Mouse (Mus musculus) kidney, embryonic 16.5 days (tissue): ENCODE measurements around the gene Cemip. TPM values are rescaled to one million over a fixed set of nuclear protein-coding genes. Genes with fewer than 3 reads are reported as not detected.

Source experiments
- ATAC-seq: fragments of 200-750 bp; cut with Nextera tagmentation; 2 replicates; pipeline ENCODE4 v1.8.0; 2017; ENCODE audit warnings: moderate TSS enrichment; ENCODE audit not compliant: low FRiP score, low TSS enrichment
- H3K27ac ChIP-seq: fragments of 300-500 bp; sonication (generic); 2 replicates; pipeline ENCODE4 v1.5.1; 2014; ENCODE audit warnings: low read length
- H3K27me3 ChIP-seq: fragments of 300-500 bp; sonication (generic); 2 replicates; pipeline ENCODE4 v1.6.1; 2014; ENCODE audit warnings: low read length, control low read depth, mixed read lengths; ENCODE audit not compliant: insufficient read depth
- H3K36me3 ChIP-seq: fragments of 300-500 bp; sonication (generic); 2 replicates; pipeline ENCODE4 v1.6.1; 2014; ENCODE audit warnings: low read length, control low read depth, mixed read lengths; ENCODE audit not compliant: insufficient read depth
- H3K4me1 ChIP-seq: fragments of 300-500 bp; sonication (generic); 2 replicates; pipeline ENCODE4 v1.6.1; 2014; ENCODE audit warnings: low read length, control low read depth, mixed read lengths; ENCODE audit not compliant: insufficient read depth
- H3K4me2 ChIP-seq: fragments of 300-500 bp; sonication (generic); replicated peaks from 2 replicates; pipeline ENCODE4 v1.6.1; 2014; ENCODE audit warnings: low read depth, low read length
- H3K4me3 ChIP-seq: fragments of 300-500 bp; sonication (generic); 2 replicates; pipeline ENCODE4 v1.5.1; 2014; ENCODE audit warnings: mild to moderate bottlenecking, low read length
- H3K9ac ChIP-seq: fragments of 300-500 bp; sonication (generic); replicated peaks from 2 replicates; pipeline ENCODE4 v1.6.1; 2014; ENCODE audit warnings: low read length
- H3K9me3 ChIP-seq: fragments of 300-500 bp; sonication (generic); 2 replicates; pipeline ENCODE4 v1.6.1; 2016; ENCODE audit warnings: low read length, control low read depth
- WGBS: fragments of 180-500 bp; shearing (Covaris S2); extraction: QIAGEN DNeasy Blood & Tissue Kit; methylation state at CpG from one replicate; pipeline ENCODE4 v1.1.7; 2014; 5-methylcytosine and 5-hydroxymethylcytosine counted together
- polyA plus RNA-seq: library from polyadenylated mRNA; unstranded; fragments of >200 nt; fragmentation: Nextera tagmentation; extraction: Ambion mirVana; gene quantifications from 2 replicates; pipeline ENCODE4 v1.2.1, GENCODE M21; 2015

Gene Cemip
- polyA plus RNA-seq, 1 experiment from 2014 or later = 0.26 TPM

GRCm38 (mm10) chr7:84039856-84040522 is 46.3 kb downstream of the Cemip start:
- Histone ChIP-seq H3K4me3 (no peak overlapping the region), H3K9me3 (no peaks in the 10 kb centered on the region), H3K27ac (no peak overlapping the region), H3K9ac (no peak overlapping the region), H3K4me1 (peaks cover 5% of the 10 kb centered on the region; the same call in 1 of the 2 replicates), H3K27me3 (no peaks in the 10 kb centered on the region), H3K36me3 (no peaks in the 10 kb centered on the region), H3K4me2 (no peak overlapping the region)
- WGBS = 40% methylated on average over 8 of the region's 8 CpGs
- ATAC-seq = peak; percentile 42; the same call in 1 of the 2 replicates

- Histone ChIP-seq H3K9ac (no peak overlapping the region), H3K27ac (no peak overlapping the region), H3K9me3 (no peaks in the 10 kb centered on the region), H3K4me3 (no peak overlapping the region), H3K27me3 (no peaks in the 10 kb centered on the region), H3K4me1 (peaks cover 5% of the 10 kb centered on the region; the same call in 1 of the 2 replicates), H3K36me3 (no peaks in the 10 kb centered on the region), H3K4me2 (no peak overlapping the region)
- no peak for ATAC-seq
- 88% methylated on average over 10 of the region's 10 CpGs for WGBS
These were observed 47.7 kb downstream of the Cemip start for GRCm38 (mm10) chr7:84038642-84039041.

- 85% methylated on average over 1 of the region's 1 CpGs for WGBS
- no peaks in the 10 kb centered on the region for H3K27me3 ChIP-seq
- H3K4me2 ChIP-seq = no peak overlapping the region
- no peak overlapping the region for H3K27ac ChIP-seq
- H3K36me3 ChIP-seq = no peaks in the 10 kb centered on the region
- no peak overlapping the region for H3K9ac ChIP-seq
- peaks cover 6% of the 10 kb centered on the region; the same call in 1 of the 2 replicates for H3K4me1 ChIP-seq
- no peaks in the 10 kb centered on the region for H3K9me3 ChIP-seq
- no peak overlapping the region for H3K4me3 ChIP-seq
- ATAC-seq = no peak
These were observed 53.5 kb downstream of the Cemip start for GRCm38 (mm10) chr7:84032831-84033230.

- Histone ChIP-seq H3K9me3 (no peaks in the 10 kb centered on the region), H3K27me3 (no peaks in the 10 kb centered on the region), H3K4me3 (no peak overlapping the region), H3K9ac (no peak overlapping the region), H3K27ac (no peak overlapping the region), H3K4me1 (peaks cover 9% of the 10 kb centered on the region; the same call in 1 of the 2 replicates), H3K36me3 (no peaks in the 10 kb centered on the region), H3K4me2 (no peak overlapping the region)
- peak; percentile 44; the same call in 1 of the 2 replicates for ATAC-seq
- 33% methylated on average over 3 of the region's 3 CpGs for WGBS
These were observed 57.1 kb downstream of the Cemip start for GRCm38 (mm10) chr7:84029120-84029771.

GRCm38 (mm10) chr7:84028368-84028767 is 57.9 kb downstream of the Cemip start:
- no peaks in the 10 kb centered on the region for H3K9me3 ChIP-seq
- H3K9ac ChIP-seq = no peak overlapping the region
- no peak overlapping the region for H3K27ac ChIP-seq
- WGBS = 45% methylated on average over 4 of the region's 4 CpGs
- peaks cover 9% of the 10 kb centered on the region; the same call in 1 of the 2 replicates for H3K4me1 ChIP-seq
- no peaks in the 10 kb centered on the region for H3K36me3 ChIP-seq
- H3K4me3 ChIP-seq = no peak overlapping the region
- ATAC-seq = no peak
- no peaks in the 10 kb centered on the region for H3K27me3 ChIP-seq
- H3K4me2 ChIP-seq = no peak overlapping the region

- Histone ChIP-seq H3K9ac (no peak overlapping the region), H3K27ac (no peak overlapping the region), H3K9me3 (no peaks in the 10 kb centered on the region), H3K36me3 (no peaks in the 10 kb centered on the region), H3K4me3 (no peak overlapping the region), H3K4me1 (peaks cover 9% of the 10 kb centered on the region; the same call in 1 of the 2 replicates), H3K4me2 (no peak overlapping the region), H3K27me3 (no peaks in the 10 kb centered on the region)
- no peak for ATAC-seq
- WGBS = 77% methylated on average over 1 of the region's 1 CpGs
These were observed 59.2 kb downstream of the Cemip start for GRCm38 (mm10) chr7:84026950-84027585.

GRCm38 (mm10) chr7:84026090-84026489 is 60.2 kb downstream of the Cemip start:
- Histone ChIP-seq H3K27me3 (no peaks in the 10 kb centered on the region), H3K4me1 (peaks cover 9% of the 10 kb centered on the region; the same call in 1 of the 2 replicates), H3K9me3 (no peaks in the 10 kb centered on the region), H3K27ac (no peak overlapping the region), H3K9ac (no peak overlapping the region), H3K4me3 (no peak overlapping the region), H3K36me3 (no peaks in the 10 kb centered on the region), H3K4me2 (no peak overlapping the region)
- 77% methylated on average over 4 of the region's 4 CpGs for WGBS
- no peak for ATAC-seq

DNA sequence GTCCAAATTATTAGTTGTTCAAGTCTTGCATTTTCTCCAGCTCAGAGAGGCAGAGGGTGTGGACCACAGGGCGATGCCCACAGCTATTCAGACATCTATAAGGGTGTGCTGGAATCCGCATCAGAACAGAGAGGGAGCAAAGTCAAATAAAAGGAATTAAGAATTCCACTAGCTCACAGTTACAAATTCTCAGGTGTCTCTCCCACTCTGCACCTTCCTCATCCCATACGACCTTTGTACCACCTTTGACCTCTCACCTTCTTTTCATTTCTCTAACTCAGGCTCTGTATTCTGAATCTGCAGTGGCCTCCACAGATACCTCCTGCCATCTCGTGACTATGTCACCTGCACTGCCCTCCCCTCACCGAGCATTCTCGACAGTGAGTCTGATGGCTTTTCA is 62.8 kb downstream of the Cemip start:
- H3K4me1 ChIP-seq = peaks cover 12% of the 10 kb centered on the region
- no peak overlapping the region for H3K4me2 ChIP-seq
- 78% methylated on average over 6 of the region's 6 CpGs for WGBS
- no peaks in the 10 kb centered on the region for H3K36me3 ChIP-seq
- ATAC-seq = no peak
- H3K27ac ChIP-seq = no peak overlapping the region
- H3K9me3 ChIP-seq = no peaks in the 10 kb centered on the region
- no peak overlapping the region for H3K9ac ChIP-seq
- H3K27me3 ChIP-seq = no peaks in the 10 kb centered on the region
- no peak overlapping the region for H3K4me3 ChIP-seq

DNA sequence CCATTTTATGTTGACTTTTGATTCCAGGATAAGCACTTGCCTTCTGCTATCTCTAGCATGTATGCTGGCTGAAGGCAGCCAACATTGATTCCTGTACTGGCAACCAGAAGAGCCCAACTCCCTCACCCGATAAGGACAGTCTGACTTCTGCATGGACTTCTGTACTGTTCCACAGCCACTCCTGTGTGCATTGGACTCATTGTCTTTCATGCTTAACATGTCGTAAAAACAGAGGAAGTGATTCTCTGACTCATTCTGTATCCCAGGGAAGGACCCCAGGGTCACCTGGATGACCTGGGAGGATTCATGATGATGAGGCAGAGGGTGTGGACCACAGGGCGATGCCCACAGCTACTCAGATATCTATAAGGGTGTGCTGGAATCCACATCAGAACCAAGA is 63.8 kb downstream of the Cemip start:
- Histone ChIP-seq H3K4me3 (no peak overlapping the region), H3K36me3 (no peaks in the 10 kb centered on the region), H3K4me2 (no peak overlapping the region), H3K27ac (no peak overlapping the region), H3K9ac (no peak overlapping the region), H3K4me1 (peaks cover 18% of the 10 kb centered on the region), H3K9me3 (no peaks in the 10 kb centered on the region), H3K27me3 (no peaks in the 10 kb centered on the region)
- no peak for ATAC-seq
- WGBS = 66% methylated on average over 3 of the region's 3 CpGs

GRCm38 (mm10) chr7:84019381-84019780 is 66.9 kb downstream of the Cemip start:
- H3K36me3 ChIP-seq = no peaks in the 10 kb centered on the region
- no peak overlapping the region for H3K27ac ChIP-seq
- H3K27me3 ChIP-seq = no peaks in the 10 kb centered on the region
- peaks cover 18% of the 10 kb centered on the region for H3K4me1 ChIP-seq
- no peak for ATAC-seq
- H3K9ac ChIP-seq = no peak overlapping the region
- H3K4me2 ChIP-seq = no peak overlapping the region
- H3K9me3 ChIP-seq = no peaks in the 10 kb centered on the region
- H3K4me3 ChIP-seq = no peak overlapping the region
